Mouse (Mus musculus) ES-Bruce4 (cell line): ENCODE data around the gene Sntg2. TPM values are rescaled to one million over a fixed set of nuclear protein-coding genes. Genes with fewer than 3 reads are reported as not detected.

Experiments
- H3K27ac ChIP-seq: 2 replicates; pipeline ENCODE4 v1.5.1; 2012; ENCODE audit warnings: low read length, inconsistent platforms; ENCODE audit not compliant: insufficient read depth
- H3K27me3 ChIP-seq: 2 replicates; pipeline ENCODE4 v1.6.1; 2012; ENCODE audit warnings: mild to moderate bottlenecking, low read length, inconsistent platforms; ENCODE audit not compliant: control insufficient read depth, poor library complexity, insufficient read depth, severe bottlenecking
- H3K36me3 ChIP-seq: 2 replicates; pipeline ENCODE4 v1.6.1; 2012; ENCODE audit warnings: inconsistent platforms, mild to moderate bottlenecking, low read length, moderate library complexity; ENCODE audit not compliant: control insufficient read depth, poor library complexity, insufficient read depth, severe bottlenecking
- H3K4me1 ChIP-seq: one replicate; pipeline ENCODE4 v1.8.1; 2011; ENCODE audit warnings: low read length; ENCODE audit not compliant: control insufficient read depth, insufficient read depth
- H3K4me3 ChIP-seq: 2 replicates; pipeline ENCODE4 v1.5.1; 2011; ENCODE audit warnings: low read depth, mild to moderate bottlenecking, low read length
- H3K9ac ChIP-seq: 2 replicates; pipeline ENCODE4 v1.6.1; 2012; ENCODE audit warnings: low read depth, mild to moderate bottlenecking, inconsistent platforms; ENCODE audit not compliant: poor library complexity, severe bottlenecking
- H3K9me3 ChIP-seq: replicated peaks from 2 replicates; pipeline ENCODE4 v1.6.1; 2012; ENCODE audit warnings: mild to moderate bottlenecking, low read length, inconsistent platforms; ENCODE audit not compliant: control insufficient read depth, poor library complexity, insufficient read depth, severe bottlenecking
- CTCF ChIP-seq: IDR thresholded peaks from one replicate; pipeline ENCODE4 v1.8.1; 2011; ENCODE audit warnings: low read depth, low read length
- EP300 ChIP-seq: IDR thresholded peaks from 2 replicates; pipeline ENCODE4 v1.6.1; 2011; ENCODE audit warnings: low read depth, low read length; ENCODE audit not compliant: insufficient read depth
- POLR2A ChIP-seq: IDR thresholded peaks from one replicate; pipeline ENCODE4 v1.8.1; 2011; ENCODE audit warnings: low read length; ENCODE audit not compliant: insufficient read depth
- polyA plus RNA-seq: library from polyadenylated mRNA; stranded (reverse); fragments of >200 nt; gene quantifications from 2 replicates; pipeline ENCODE4 v1.2.4, GENCODE M21; 2011; ENCODE audit warnings: low read depth; ENCODE audit not compliant: missing spikeins, insufficient read depth, insufficient read length

Gene Sntg2
- polyA plus RNA-seq, 1 experiment = 1.2 TPM

DNA sequence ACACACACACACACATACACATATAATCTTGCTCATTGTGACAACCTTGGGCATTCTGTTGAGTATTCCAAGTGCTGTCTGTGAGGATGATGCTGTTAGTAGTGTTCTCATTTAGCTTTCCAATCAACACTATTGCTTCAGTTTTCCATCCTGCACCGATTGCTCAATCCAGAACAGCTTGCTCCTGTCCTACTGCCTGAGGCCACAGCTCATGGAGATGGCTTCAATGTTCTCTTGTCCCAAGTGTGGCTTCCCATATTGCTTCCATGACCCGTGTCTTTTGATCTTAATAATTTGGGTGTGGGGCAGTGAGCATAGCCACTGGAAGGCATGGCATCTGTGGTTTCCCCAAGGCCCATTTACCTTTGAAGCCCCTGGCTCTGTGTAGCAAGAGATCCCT lies 162.8 kb downstream of the Sntg2 start:
- TF ChIP-seq EP300 = no peak
- TF ChIP-seq POLR2A = no peak
- TF ChIP-seq CTCF = no peak
- H3K4me3 ChIP-seq = no peak overlapping the region

DNA sequence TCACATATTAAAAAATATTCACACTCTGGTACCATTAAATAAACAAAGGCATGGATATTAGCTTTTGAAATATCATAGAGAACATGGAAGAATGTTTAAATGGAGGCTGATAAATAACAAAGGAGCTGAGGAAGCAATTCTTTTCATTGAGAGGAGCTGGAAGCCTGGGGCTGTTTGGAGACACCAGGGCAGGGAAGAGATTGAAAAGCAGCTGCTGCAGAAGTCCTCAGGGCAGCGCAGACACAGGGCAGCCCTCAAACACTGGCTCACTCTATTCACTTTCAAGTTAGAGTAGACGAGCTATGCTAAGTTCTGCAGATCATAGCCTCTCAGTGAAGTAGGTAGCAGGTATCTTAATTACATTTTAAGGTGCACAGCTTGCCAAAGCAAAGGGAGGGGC lies 164.6 kb downstream of the Sntg2 start:
- no peak overlapping the region for H3K27ac ChIP-seq
- no peaks in the 10 kb centered on the region for H3K36me3 ChIP-seq
- H3K4me1 ChIP-seq = no peaks in the 10 kb centered on the region
- no peaks in the 10 kb centered on the region for H3K27me3 ChIP-seq
- H3K9ac ChIP-seq = no peak overlapping the region
- TF ChIP-seq CTCF (no peak), POLR2A (no peak), EP300 (no peak)
- no peaks in the 10 kb centered on the region for H3K9me3 ChIP-seq
- no peak overlapping the region for H3K4me3 ChIP-seq

More for the DNA sequence above, 162.8 kb downstream of the Sntg2 start:
- no peaks in the 10 kb centered on the region for H3K4me1 ChIP-seq
- no peaks in the 10 kb centered on the region for H3K27me3 ChIP-seq
- no peaks in the 10 kb centered on the region for H3K9me3 ChIP-seq
- H3K36me3 ChIP-seq = no peaks in the 10 kb centered on the region
- no peak overlapping the region for H3K9ac ChIP-seq
- H3K27ac ChIP-seq = no peak overlapping the region

DNA sequence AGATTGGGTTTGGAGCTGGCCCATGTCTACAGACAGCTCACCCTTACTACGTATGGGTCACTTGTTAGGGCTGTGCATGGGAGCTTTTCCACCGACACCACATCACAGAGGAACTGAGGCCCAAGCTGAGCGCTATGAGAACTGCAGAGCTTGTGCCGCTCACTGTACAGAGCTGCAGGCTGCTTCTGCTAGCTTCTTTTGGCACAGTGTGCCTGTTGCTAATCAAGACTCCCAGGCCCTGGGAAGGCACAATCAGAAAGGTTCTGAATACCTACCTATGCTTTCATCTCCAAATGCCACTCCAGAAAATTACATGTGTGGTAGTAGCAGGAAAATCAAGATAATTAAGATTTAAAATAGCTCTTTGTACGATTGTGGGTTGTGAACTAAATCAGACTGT lies 165.1 kb downstream of the Sntg2 start:
- H3K9ac ChIP-seq = no peak overlapping the region
- TF ChIP-seq CTCF = no peak
- TF ChIP-seq EP300 = no peak
- no peak for TF ChIP-seq POLR2A
- H3K9me3 ChIP-seq = no peaks in the 10 kb centered on the region
- no peak overlapping the region for H3K27ac ChIP-seq
- H3K4me1 ChIP-seq = no peaks in the 10 kb centered on the region
- no peak overlapping the region for H3K4me3 ChIP-seq
- no peaks in the 10 kb centered on the region for H3K27me3 ChIP-seq
- no peaks in the 10 kb centered on the region for H3K36me3 ChIP-seq

DNA sequence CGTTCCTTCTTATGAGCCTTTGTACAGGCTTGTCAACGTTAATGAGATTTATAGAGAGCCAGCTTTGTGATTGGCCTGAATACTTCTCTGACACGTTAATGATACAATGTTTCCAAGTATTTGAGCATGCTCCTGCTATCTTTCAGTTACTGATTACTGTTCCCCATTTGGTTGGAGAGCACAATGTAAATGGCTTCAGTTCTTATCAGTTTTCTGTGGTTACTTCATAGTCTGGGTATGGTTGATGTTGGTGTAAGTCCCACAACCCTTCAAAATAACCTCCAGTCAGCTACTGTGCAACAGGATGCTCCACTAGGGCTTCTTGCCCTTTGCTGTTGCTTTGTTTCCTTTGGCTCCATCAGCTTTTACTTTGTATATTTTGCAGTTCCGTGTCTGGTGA lies 168.7 kb downstream of the Sntg2 start:
- H3K36me3 ChIP-seq = no peaks in the 10 kb centered on the region
- no peak overlapping the region for H3K9ac ChIP-seq
- no peaks in the 10 kb centered on the region for H3K27me3 ChIP-seq
- H3K4me1 ChIP-seq = no peaks in the 10 kb centered on the region
- TF ChIP-seq CTCF (no peak), POLR2A (no peak), EP300 (no peak)
- no peaks in the 10 kb centered on the region for H3K9me3 ChIP-seq
- H3K4me3 ChIP-seq = no peak overlapping the region
- no peak overlapping the region for H3K27ac ChIP-seq

DNA sequence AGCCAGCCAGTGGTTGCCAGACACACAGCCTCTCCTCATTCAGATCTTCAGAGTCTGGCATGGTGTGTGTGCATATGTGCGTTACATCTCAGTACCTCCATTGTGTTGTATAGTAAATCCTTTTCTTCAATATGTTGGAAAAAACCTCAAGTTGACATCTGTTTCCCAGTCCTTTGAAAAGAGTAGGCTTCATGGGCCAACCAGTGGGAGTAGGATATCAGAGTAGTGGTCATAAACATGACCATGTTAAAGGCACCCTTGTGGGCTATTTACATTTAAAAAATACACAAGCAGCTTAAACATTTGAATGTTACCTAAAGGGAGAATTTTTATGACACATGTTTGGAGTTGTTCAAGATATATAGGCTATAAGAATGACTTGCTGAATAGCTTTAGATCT lies 170.4 kb downstream of the Sntg2 start:
- Histone ChIP-seq H3K4me1 (no peaks in the 10 kb centered on the region), H3K36me3 (no peaks in the 10 kb centered on the region)
- no peak for TF ChIP-seq EP300
- TF ChIP-seq CTCF = no peak
- no peak for TF ChIP-seq POLR2A

DNA sequence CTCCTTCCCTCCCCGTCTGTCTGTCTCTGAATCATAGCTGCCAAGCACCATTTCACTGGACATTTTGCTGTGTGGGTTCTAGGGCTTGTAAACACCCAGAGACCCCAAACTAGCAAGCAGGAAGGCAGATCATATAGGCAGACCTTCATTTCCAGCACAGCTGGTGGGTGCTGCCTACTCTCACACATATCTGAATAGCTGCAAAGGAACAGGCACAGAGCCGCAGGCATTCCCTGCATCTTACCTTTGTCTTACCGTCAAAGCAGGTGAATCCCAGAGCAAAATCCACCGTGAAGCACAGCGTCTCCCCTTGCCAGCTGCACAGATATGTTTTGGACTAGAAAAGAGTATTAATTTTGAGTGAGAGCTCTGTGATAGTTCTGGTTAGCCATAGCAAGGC lies 172.1 kb downstream of the Sntg2 start:
- Histone ChIP-seq H3K9ac (no peak overlapping the region), H3K9me3 (no peaks in the 10 kb centered on the region), H3K4me3 (no peak overlapping the region), H3K4me1 (no peaks in the 10 kb centered on the region), H3K36me3 (no peaks in the 10 kb centered on the region), H3K27ac (no peak overlapping the region), H3K27me3 (no peaks in the 10 kb centered on the region)
- no peak for TF ChIP-seq CTCF
- TF ChIP-seq POLR2A = no peak
- no peak for TF ChIP-seq EP300

More for the DNA sequence above, 170.4 kb downstream of the Sntg2 start:
- Histone ChIP-seq H3K4me3 (no peak overlapping the region), H3K27me3 (no peaks in the 10 kb centered on the region), H3K27ac (no peak overlapping the region), H3K9me3 (no peaks in the 10 kb centered on the region), H3K9ac (no peak overlapping the region)
